Comparison of ENCODE assay signal across 20 mouse cellular contexts in the genomic region with DNA sequence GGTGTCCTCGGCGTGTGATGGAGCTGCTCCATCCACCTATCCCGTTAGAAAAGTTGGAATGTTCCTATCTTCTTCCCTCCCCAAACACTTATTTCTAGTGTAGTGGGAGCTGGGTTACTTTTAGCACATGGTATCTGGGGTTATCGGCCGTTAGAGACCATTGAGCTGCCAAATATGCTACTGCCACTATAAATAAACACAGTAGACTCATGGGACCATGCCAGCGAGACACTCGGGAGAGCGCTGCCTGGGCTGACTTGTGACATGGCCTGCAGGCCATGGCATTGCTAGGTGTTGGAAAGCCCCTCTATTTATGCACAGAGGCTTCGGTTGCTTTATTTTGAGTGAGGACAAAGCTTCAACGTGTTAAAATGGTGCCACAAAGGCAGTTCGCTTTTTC. TPM values are rescaled to one million over a fixed set of nuclear protein-coding genes. Genes with fewer than 3 reads are reported as not detected.
DNase-seq lines count a peak whose midpoint lies in the region; ATAC-seq and TF ChIP-seq lines count a peak whose summit lies in the region.
"Had no signal": no experiment of that assay in that cellular context is flagged by ENCODE, and none has a peak within 500 bp of the region (broad histone marks: within the 10 kb centered on the region; RNA-seq: fewer than 3 reads in every experiment).

No protein-coding gene starts in this region.

- no peak for TF ChIP-seq CTCF in liver, adult 2 months (IDR thresholded peaks at IDR 0.05; ENCODE audit: low read depth, low read length)

- no peaks in the 10 kb centered on the region for H3K36me3 ChIP-seq in liver, adult 2 months (ENCODE audit: control insufficient read depth, insufficient read depth, low read length)
- no peaks in the 10 kb centered on the region for H3K36me3 ChIP-seq in liver, embryonic 11.5 days (ENCODE audit: control insufficient read depth, insufficient read depth, low read length)
- no peaks in the 10 kb centered on the region for H3K36me3 ChIP-seq in heart, embryonic 13.5 days
- H3K36me3 ChIP-seq: embryonic facial prominence, embryonic 15.5 days; hindbrain, embryonic 15.5 days had no signal

- no peaks in the 10 kb centered on the region for H3K9me3 ChIP-seq in liver, embryonic 11.5 days (ENCODE audit: control insufficient read depth, low read length)
- H3K9me3 ChIP-seq in heart, embryonic 13.5 days, result no peaks in the 10 kb centered on the region
- H3K9me3 ChIP-seq: embryonic facial prominence, embryonic 15.5 days; hindbrain, embryonic 15.5 days; neural tube, embryonic 13.5 days had no signal

- WGBS in liver, adult 2 months, result 58% methylated on average over 11 of the region's 11 CpGs
- WGBS in liver, embryonic 11.5 days, result 80% methylated on average over 11 of the region's 11 CpGs
- WGBS in heart, embryonic 13.5 days, result 26% methylated on average over 11 of the region's 11 CpGs

- H3K9ac ChIP-seq in liver, adult 2 months (ENCODE audit: low read depth, low read length), result no peak overlapping the region
- no peak overlapping the region for H3K9ac ChIP-seq in liver, embryonic 11.5 days (ENCODE audit: low read depth, low read length)
- no peak overlapping the region for H3K9ac ChIP-seq in heart, embryonic 13.5 days
- H3K9ac ChIP-seq: embryonic facial prominence, embryonic 15.5 days; hindbrain, embryonic 15.5 days; liver, embryonic 14.5 days; neural tube, embryonic 13.5 days had no signal

- no peak for ATAC-seq in liver, embryonic 11.5 days (replicated peaks; ENCODE audit: low FRiP score)
- no peak; the same call in 1 of the 2 replicates for ATAC-seq in heart, embryonic 13.5 days (ENCODE audit: extremely low read depth, insufficient number of reproducible peaks, low FRiP score, low TSS enrichment)
- ATAC-seq in erythroblast, adult 5-6 weeks (replicated peaks; ENCODE audit: low FRiP score, poor library complexity, severe bottlenecking), result no peak
- ATAC-seq: intestine, embryonic 16.5 days had no signal

- no peaks in the 10 kb centered on the region for H3K4me1 ChIP-seq in liver, adult 2 months (ENCODE audit: control insufficient read depth, insufficient read depth, low read length)
- no peaks in the 10 kb centered on the region for H3K4me1 ChIP-seq in liver, embryonic 11.5 days (replicated peaks; ENCODE audit: control insufficient read depth, insufficient read depth, low read length)
- H3K4me1 ChIP-seq in heart, embryonic 13.5 days, result peaks cover 45% of the 10 kb centered on the region
- H3K4me1 ChIP-seq: embryonic facial prominence, embryonic 15.5 days; hindbrain, embryonic 15.5 days had no signal

- no peak for TF ChIP-seq POLR2A in liver, adult 2 months (IDR thresholded peaks at IDR 0.05; ENCODE audit: extremely low read depth, insufficient read depth, low read length)

- peak; percentile 46 for DNase-seq in liver, adult 2 months (ENCODE audit: extremely low read depth, low read depth, low spot score)
- DNase-seq in liver, embryonic 11.5 days (ENCODE audit: low spot score), result no peak
- DNase-seq in heart, adult 11 months, result peak; percentile 98
- peak; percentile 81 for DNase-seq in heart, postnatal 4 days
- DNase-seq in thymus, postnatal 36 days, result no peak
- DNase-seq in spleen, postnatal 10 days (ENCODE audit: low spot score in 2 of 2), result no peak
- DNase-seq: cerebellum, postnatal 10 days; embryo, embryonic 11 days; right cerebral cortex, postnatal 4 days; thymus, adult 2 months had no signal

- H3K4me3 ChIP-seq in liver, adult 2 months (ENCODE audit: insufficient read depth, low read depth, low read length), result no peak overlapping the region
- no peak overlapping the region for H3K4me3 ChIP-seq in liver, embryonic 11.5 days (ENCODE audit: low read depth, low read length)
- no peak overlapping the region for H3K4me3 ChIP-seq in heart, embryonic 13.5 days
- H3K4me3 ChIP-seq: embryonic facial prominence, embryonic 15.5 days; hindbrain, embryonic 15.5 days; left cerebral cortex, adult 2 months; neural tube, embryonic 13.5 days had no signal

- H3K27me3 ChIP-seq in liver, adult 2 months (ENCODE audit: control insufficient read depth, insufficient read depth, low read length), result no peaks in the 10 kb centered on the region
- no peaks in the 10 kb centered on the region for H3K27me3 ChIP-seq in liver, embryonic 11.5 days (replicated peaks; ENCODE audit: control insufficient read depth, insufficient read depth, low read length)
- no peaks in the 10 kb centered on the region for H3K27me3 ChIP-seq in heart, embryonic 13.5 days (replicated peaks)
- H3K27me3 ChIP-seq: embryonic facial prominence, embryonic 15.5 days; hindbrain, embryonic 15.5 days; neural tube, embryonic 13.5 days had no signal

- H3K79me2 ChIP-seq in liver, adult 2 months (ENCODE audit: control insufficient read depth, insufficient read depth, low read length), result no peaks in the 10 kb centered on the region

- H3K27ac ChIP-seq in liver, adult 2 months (replicated peaks; ENCODE audit: insufficient read depth, low read depth, low read length), result no peak overlapping the region
- no peak overlapping the region for H3K27ac ChIP-seq in liver, embryonic 11.5 days (ENCODE audit: low read depth, low read length)
- peak overlapping the region; percentile 82 for H3K27ac ChIP-seq in heart, embryonic 13.5 days (replicated peaks)
- H3K27ac ChIP-seq: embryonic facial prominence, embryonic 15.5 days; hindbrain, embryonic 15.5 days; left cerebral cortex, adult 2 months; liver, embryonic 14.5 days; macrophage; neural tube, embryonic 13.5 days had no signal

- H3K4me2 ChIP-seq in liver, embryonic 11.5 days, result no peak overlapping the region
- H3K4me2 ChIP-seq in heart, embryonic 13.5 days, result peak overlapping the region; percentile 48
- H3K4me2 ChIP-seq: embryonic facial prominence, embryonic 15.5 days; hindbrain, embryonic 15.5 days; midbrain, embryonic 11.5 days; neural tube, embryonic 13.5 days had no signal

RNA-seq across cellular contexts. Expression of gene Bcl10, which starts 24.9 kb away (rescaled TPM):
- 12.0 and 15.3 TPM in 2 replicates for total RNA-seq in liver, adult 2 months (2014; rRNA removed)
- 4.7 and 5.7 TPM in 2 replicates for polyA plus RNA-seq in liver, adult 2 months (2012; rRNA removed)
- 36.5 and 39.1 TPM in 2 replicates for polyA plus RNA-seq in liver, embryonic 11.5 days (2014; fragmentation: Nextera tagmentation; extraction: Ambion mirVana)
- 35.1 and 36.0 TPM in 2 replicates for polyA plus RNA-seq in heart, embryonic 13.5 days (2015; fragmentation: Nextera tagmentation; extraction: Ambion mirVana)
- total RNA-seq in heart, postnatal 4 days (2021), result 10 to 100 TPM; 25.5 to 27.4 TPM
- total RNA-seq in erythroblast, adult 5-6 weeks (2015; ENCODE audit: low replicate concordance), result 7.7 and 13.4 TPM in 2 replicates
- 18.0 and 19.2 TPM in 2 replicates for total RNA-seq in erythroblast, adult 5-6 weeks (2017; ENCODE audit: low replicate concordance)

RNA-seq across cellular contexts. Expression of gene 2410004B18Rik, which starts 40.1 kb away (rescaled TPM):
- 6.7 and 8.2 TPM in 2 replicates for total RNA-seq in liver, adult 2 months (2014; rRNA removed)
- 3.6 and 3.7 TPM in 2 replicates for polyA plus RNA-seq in liver, adult 2 months (2012; rRNA removed)
- 37.4 and 39.6 TPM in 2 replicates for polyA plus RNA-seq in liver, embryonic 11.5 days (2014; fragmentation: Nextera tagmentation; extraction: Ambion mirVana)
- 35.4 and 44.6 TPM in 2 replicates for polyA plus RNA-seq in heart, embryonic 13.5 days (2015; fragmentation: Nextera tagmentation; extraction: Ambion mirVana)
- total RNA-seq in heart, postnatal 4 days (2021), result 10 to 100 TPM; 24.8 to 25.5 TPM
- total RNA-seq in erythroblast, adult 5-6 weeks (2015; ENCODE audit: low replicate concordance), result 20.1 and 46.9 TPM in 2 replicates
- total RNA-seq in erythroblast, adult 5-6 weeks (2017; ENCODE audit: low replicate concordance), result 11.8 and 14.6 TPM in 2 replicates

Comparison
In these comparisons a context has a peak if more than half of its experiments do, and no peak if none do; other contexts are left out.
1. DNase-seq: peak in liver, adult 2 months (single experiment), heart, adult 11 months (single experiment) and heart, postnatal 4 days (single experiment); none in liver, embryonic 11.5 days (single experiment), thymus, postnatal 36 days (0 of 2) and spleen, postnatal 10 days (0 of 2).